Mouse (Mus musculus): ENCODE data around the gene H2-Eb2. TPM values are rescaled to one million over a fixed set of nuclear protein-coding genes. Genes with fewer than 3 reads are reported as not detected.
A peak's percentile ranks its signal among the peaks of the same experiment; 100 is the strongest.

H2-Eb2 gene
- polyA plus RNA-seq, 1 experiment from 2014 or later = not detected

DNA sequence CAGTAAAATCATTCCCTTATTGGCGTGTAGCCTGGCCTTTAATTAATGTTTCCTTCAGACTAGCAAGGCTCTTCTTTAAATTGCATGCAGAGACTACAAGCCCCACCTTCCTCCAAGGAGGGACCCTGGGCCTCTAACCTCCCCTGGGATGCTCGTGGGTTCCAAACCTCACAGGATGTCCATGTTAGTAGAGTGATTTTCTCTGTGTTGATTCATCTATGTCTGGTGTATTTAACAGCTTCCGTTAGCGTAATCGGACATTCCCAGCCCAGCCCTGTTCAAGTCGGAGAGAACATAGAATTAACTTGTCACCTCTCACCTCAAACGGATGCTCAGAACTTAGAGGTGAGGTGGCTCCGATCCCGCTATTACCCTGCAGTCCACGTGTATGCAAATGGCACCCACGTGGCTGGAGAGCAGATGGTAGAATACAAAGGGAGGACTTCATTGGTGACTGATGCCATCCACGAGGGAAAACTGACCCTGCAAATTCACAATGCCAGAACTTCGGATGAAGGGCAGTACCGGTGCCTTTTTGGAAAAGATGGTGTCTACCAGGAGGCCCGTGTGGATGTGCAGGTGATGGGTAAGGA lies 37.6 kb downstream of the H2-Eb2 start:
- ATAC-seq (replicated peaks; ENCODE audit: low FRiP score, low read depth) = no peak
- no peak for DNase-seq (ENCODE audit: low spot score)
- Histone ChIP-seq H3K4me1 (replicated peaks; ENCODE audit: insufficient read depth, low read length) (no peaks in the 10 kb centered on the region), H3K9ac (ENCODE audit: low read depth, low read length) (no peak overlapping the region), H3K4me2 (ENCODE audit: low read length) (no peak overlapping the region), H3K4me3 (replicated peaks; ENCODE audit: low read depth, low read length) (no peak overlapping the region), H3K9me3 (replicated peaks; ENCODE audit: low read length) (no peaks in the 10 kb centered on the region), H3K27me3 (ENCODE audit: insufficient read depth, low read length) (no peaks in the 10 kb centered on the region), H3K27ac (no peak overlapping the region), H3K36me3 (ENCODE audit: insufficient read depth, low read length) (no peaks in the 10 kb centered on the region)
- 82% methylated on average over 15 of the region's 15 CpGs for WGBS
- TF ChIP-seq CTCF (IDR thresholded peaks at IDR 0.05; ENCODE audit: low read depth) = no peak

DNA sequence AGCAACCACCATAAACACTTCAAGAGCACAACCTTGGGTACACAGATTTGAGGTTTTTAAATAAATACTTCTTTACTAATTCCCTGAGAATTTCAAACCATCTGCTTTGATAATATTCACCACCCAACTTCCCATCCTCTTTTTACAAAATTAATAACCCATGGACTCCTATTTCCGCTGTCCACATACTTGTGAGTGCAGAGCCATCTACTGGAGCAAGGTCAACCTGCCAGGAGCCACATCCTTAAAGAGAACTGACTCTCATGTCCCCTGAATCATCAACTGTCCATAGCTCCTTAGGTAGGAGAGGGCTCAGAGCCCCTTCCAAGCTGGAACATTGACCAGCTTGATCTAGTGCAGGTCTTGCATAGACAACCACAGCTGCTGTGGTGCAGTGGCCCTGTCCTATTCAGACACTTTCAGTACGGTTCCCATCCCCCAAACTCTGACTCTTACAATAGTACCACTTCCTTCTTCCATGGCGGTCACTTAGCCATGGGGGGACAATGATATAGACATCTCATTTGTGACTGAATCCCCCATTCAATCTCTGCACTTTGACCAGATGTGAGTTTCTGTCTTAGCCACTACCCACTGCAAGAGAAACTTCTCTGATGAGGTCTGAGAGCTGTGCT lies 38.3 kb downstream of the H2-Eb2 start:
- peak; percentile 16; the same call in 1 of the 2 replicates for TF ChIP-seq CTCF (IDR thresholded peaks at IDR 0.05; ENCODE audit: low read depth)
- ATAC-seq (replicated peaks; ENCODE audit: low FRiP score, low read depth) = no peak

DNA sequence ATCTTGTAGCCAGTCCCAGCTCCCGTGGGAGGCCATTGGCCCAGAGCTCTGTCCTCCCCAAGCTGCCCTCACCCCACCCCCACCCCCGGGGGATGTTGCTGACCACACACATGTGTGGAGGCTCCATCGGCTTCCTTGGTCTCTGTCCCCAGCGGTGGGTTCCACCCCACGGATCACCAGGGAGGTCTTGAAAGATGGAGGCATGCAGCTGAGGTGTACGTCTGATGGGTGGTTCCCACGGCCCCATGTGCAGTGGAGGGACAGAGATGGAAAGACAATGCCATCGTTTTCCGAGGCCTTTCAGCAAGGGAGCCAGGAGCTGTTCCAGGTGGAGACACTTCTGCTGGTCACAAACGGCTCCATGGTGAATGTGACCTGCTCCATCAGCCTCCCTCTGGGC lies 39.6 kb downstream of the H2-Eb2 start:
- Histone ChIP-seq H3K9ac (ENCODE audit: low read depth, low read length) (no peak overlapping the region), H3K9me3 (replicated peaks; ENCODE audit: low read length) (no peaks in the 10 kb centered on the region), H3K4me2 (ENCODE audit: low read length) (no peak overlapping the region), H3K27me3 (ENCODE audit: insufficient read depth, low read length) (no peaks in the 10 kb centered on the region), H3K4me1 (replicated peaks; ENCODE audit: insufficient read depth, low read length) (no peaks in the 10 kb centered on the region), H3K36me3 (ENCODE audit: insufficient read depth, low read length) (no peaks in the 10 kb centered on the region), H3K27ac (no peak overlapping the region), H3K4me3 (replicated peaks; ENCODE audit: low read depth, low read length) (no peak overlapping the region)
- DNase-seq (ENCODE audit: low spot score) (no peak), ATAC-seq (replicated peaks; ENCODE audit: low FRiP score, low read depth) (no peak)
- TF ChIP-seq CTCF (IDR thresholded peaks at IDR 0.05; ENCODE audit: low read depth) = no peak
- WGBS = 61% methylated on average over 10 of the region's 10 CpGs

More for the DNA sequence above, 38.3 kb downstream of the H2-Eb2 start:
- no peaks in the 10 kb centered on the region for H3K9me3 ChIP-seq (replicated peaks; ENCODE audit: low read length)
- no peaks in the 10 kb centered on the region for H3K27me3 ChIP-seq (ENCODE audit: insufficient read depth, low read length)
- WGBS = 80% methylated on average over 3 of the region's 3 CpGs
- no peak overlapping the region for H3K4me2 ChIP-seq (ENCODE audit: low read length)
- no peak for DNase-seq (ENCODE audit: low spot score)
- H3K36me3 ChIP-seq (ENCODE audit: insufficient read depth, low read length) = no peaks in the 10 kb centered on the region
- H3K9ac ChIP-seq (ENCODE audit: low read depth, low read length) = no peak overlapping the region
- H3K4me3 ChIP-seq (replicated peaks; ENCODE audit: low read depth, low read length) = no peak overlapping the region
- no peak overlapping the region for H3K27ac ChIP-seq
- H3K4me1 ChIP-seq (replicated peaks; ENCODE audit: insufficient read depth, low read length) = no peaks in the 10 kb centered on the region

DNA sequence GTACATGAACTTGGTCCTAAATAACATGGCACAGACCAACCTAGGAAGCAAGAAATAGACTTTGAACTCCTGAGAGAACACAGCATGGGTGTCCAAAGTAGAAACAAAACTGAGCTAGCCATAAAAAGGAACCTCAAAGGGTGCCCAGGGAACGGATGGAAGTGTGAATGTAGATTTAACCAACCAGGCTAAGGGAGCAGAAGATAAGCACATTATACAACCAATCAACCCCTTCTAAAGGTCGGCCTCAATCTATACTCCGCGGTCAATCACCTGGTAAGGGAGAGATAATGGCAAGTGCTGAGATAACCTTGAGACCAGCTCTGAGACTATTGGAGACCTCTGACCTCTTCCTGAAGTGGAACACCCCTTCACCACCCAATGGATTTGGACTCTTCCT lies 45.1 kb downstream of the H2-Eb2 start:
- H3K36me3 ChIP-seq (ENCODE audit: insufficient read depth, low read length) = no peaks in the 10 kb centered on the region
- DNase-seq (ENCODE audit: low spot score) (no peak), ATAC-seq (replicated peaks; ENCODE audit: low FRiP score, low read depth) (no peak)
- H3K27ac ChIP-seq = no peak overlapping the region
- no peaks in the 10 kb centered on the region for H3K27me3 ChIP-seq (ENCODE audit: insufficient read depth, low read length)
- H3K9ac ChIP-seq (ENCODE audit: low read depth, low read length) = no peak overlapping the region
- H3K9me3 ChIP-seq (replicated peaks; ENCODE audit: low read length) = no peaks in the 10 kb centered on the region
- no peak overlapping the region for H3K4me2 ChIP-seq (ENCODE audit: low read length)
- no peak for TF ChIP-seq CTCF (IDR thresholded peaks at IDR 0.05; ENCODE audit: low read depth)
- H3K4me1 ChIP-seq (replicated peaks; ENCODE audit: insufficient read depth, low read length) = no peaks in the 10 kb centered on the region
- WGBS = 80% methylated on average over 4 of the region's 4 CpGs
- H3K4me3 ChIP-seq (replicated peaks; ENCODE audit: low read depth, low read length) = no peak overlapping the region

DNA sequence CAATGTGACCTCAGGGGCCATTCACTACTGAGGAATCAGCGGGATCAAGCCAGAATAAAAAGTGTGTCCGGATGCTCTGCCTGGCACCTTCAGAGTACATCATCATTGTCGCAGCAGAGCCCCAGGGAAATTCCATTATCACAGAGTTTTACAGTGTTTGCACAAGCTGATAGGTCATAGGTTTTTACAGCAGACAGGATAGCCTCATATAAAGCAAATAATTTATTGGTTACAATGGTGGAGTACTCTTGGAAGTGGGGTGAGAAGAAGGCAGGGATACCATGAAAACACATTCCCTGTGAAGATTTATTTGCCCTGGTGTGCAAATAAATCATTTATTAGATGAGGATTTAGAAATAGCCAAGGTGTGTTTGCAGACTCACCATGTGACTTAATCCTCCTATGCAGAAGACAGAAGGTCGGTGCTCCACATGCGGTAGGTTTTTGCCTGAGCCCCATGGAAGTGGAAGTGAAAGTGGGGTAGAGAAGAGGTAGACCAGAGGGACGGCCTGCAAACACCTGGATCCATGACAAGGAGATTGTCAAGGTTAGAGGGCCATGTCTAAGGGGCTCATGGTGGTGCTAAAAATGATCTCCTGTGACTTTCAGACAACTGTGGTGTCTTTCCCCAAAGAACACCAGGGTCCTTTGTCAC lies 47.7 kb downstream of the H2-Eb2 start:
- Histone ChIP-seq H3K4me1 (replicated peaks; ENCODE audit: insufficient read depth, low read length) (no peaks in the 10 kb centered on the region), H3K36me3 (ENCODE audit: insufficient read depth, low read length) (no peaks in the 10 kb centered on the region), H3K9ac (ENCODE audit: low read depth, low read length) (no peak overlapping the region), H3K9me3 (replicated peaks; ENCODE audit: low read length) (no peaks in the 10 kb centered on the region), H3K4me3 (replicated peaks; ENCODE audit: low read depth, low read length) (no peak overlapping the region), H3K27ac (no peak overlapping the region), H3K4me2 (ENCODE audit: low read length) (no peak overlapping the region), H3K27me3 (ENCODE audit: insufficient read depth, low read length) (no peaks in the 10 kb centered on the region)
- no peak for TF ChIP-seq CTCF (IDR thresholded peaks at IDR 0.05; ENCODE audit: low read depth)
- 63% methylated on average over 6 of the region's 6 CpGs for WGBS
- no peak for ATAC-seq (replicated peaks; ENCODE audit: low FRiP score, low read depth)
- no peak for DNase-seq (ENCODE audit: low spot score)

DNA sequence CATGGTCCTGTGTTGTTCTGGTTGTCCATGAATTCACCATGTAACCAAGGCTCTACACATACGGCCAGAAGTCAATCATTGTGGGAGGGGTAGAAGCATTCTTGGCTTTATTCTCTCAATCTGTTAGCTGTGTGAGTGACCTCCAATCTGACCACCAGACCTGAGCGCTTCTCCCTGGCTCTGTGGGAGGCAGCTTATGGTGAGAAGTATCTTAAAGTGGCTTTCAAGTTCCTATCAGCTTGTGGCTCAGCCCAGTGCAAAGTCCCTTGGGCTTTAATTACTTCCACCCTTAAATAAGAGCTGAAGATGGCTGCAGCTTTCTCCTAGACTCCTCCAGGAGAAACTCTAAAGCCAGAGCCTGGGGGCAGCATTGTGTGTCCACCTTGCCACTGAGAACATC lies 51.4 kb downstream of the H2-Eb2 start, which contains the start of gene Btnl1:
TSS of gene Btnl1 (plus strand) at position 286 of the 400 bp plus-strand sequence.
- Histone ChIP-seq H3K9me3 (replicated peaks; ENCODE audit: low read length) (no peaks in the 10 kb centered on the region), H3K4me3 (replicated peaks; ENCODE audit: low read depth, low read length) (no peak within 1 kb of the TSS), H3K4me2 (ENCODE audit: low read length) (no peak within 1 kb of the TSS), H3K36me3 (ENCODE audit: insufficient read depth, low read length) (no peaks in the 10 kb centered on the region), H3K27me3 (ENCODE audit: insufficient read depth, low read length) (no peaks in the 10 kb centered on the region), H3K27ac (no peak within 1 kb of the TSS), H3K9ac (ENCODE audit: low read depth, low read length) (no peak within 1 kb of the TSS), H3K4me1 (replicated peaks; ENCODE audit: insufficient read depth, low read length) (no peaks in the 10 kb centered on the region)
- no peak for ATAC-seq (replicated peaks; ENCODE audit: low FRiP score, low read depth)
- no peak for TF ChIP-seq CTCF (IDR thresholded peaks at IDR 0.05; ENCODE audit: low read depth)
- 77% methylated on average over 2 of the region's 2 CpGs for WGBS
- DNase-seq (ENCODE audit: low spot score) = no peak

Measured in kidney, postnatal 0 days (tissue).